Mouse (Mus musculus) activated CD4-positive, CD25-positive, alpha-beta regulatory T cell, adult 4 months (primary cell): ENCODE measurements around the gene Trim72. TPM values are rescaled to one million over a fixed set of nuclear protein-coding genes. Genes with fewer than 3 reads are reported as not detected.
"Not testable (repeated sequence)": the region's sequence is repeated elsewhere in the genome, so short reads cannot be mapped to it uniquely, and the experiment has no call there.

Experiments
- ATAC-seq: one replicate; pipeline ENCODE4 v1.8.0; 2017
- polyA plus RNA-seq, 2 experiments: library from polyadenylated mRNA; unstranded; fragments of 100-300 nt; shearing (Covaris generic); gene quantifications; one replicate each; pipeline ENCODE4 v1.2.1; 2017

The Trim72 gene
- polyA plus RNA-seq, 2 experiments from 2014 or later = 0.36 TPM; not detected in 1

DNA sequence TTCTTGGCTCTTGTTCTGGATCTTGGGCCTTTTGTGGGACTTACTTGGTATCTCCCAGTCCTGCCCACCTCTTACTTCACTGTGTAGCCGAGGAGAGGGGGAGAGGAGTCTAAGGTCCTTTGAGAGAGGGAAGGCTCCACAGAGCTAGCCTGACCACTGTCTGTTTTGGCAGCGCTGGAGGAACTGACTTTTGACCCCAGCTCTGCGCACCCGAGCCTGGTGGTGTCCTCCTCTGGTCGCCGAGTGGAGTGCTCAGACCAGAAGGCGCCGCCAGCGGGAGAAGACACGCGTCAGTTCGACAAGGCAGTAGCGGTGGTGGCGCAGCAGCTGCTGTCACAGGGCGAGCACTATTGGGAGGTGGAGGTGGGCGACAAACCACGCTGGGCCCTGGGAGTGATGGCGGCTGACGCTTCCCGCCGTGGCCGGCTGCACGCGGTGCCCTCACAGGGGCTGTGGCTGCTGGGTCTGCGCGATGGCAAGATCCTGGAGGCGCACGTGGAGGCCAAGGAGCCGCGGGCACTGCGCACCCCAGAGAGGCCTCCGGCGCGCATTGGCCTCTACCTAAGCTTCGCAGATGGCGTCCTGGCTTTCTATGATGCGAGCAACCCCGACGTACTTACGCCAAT, 6.1 kb downstream of the Trim72 start:
- no peak for ATAC-seq

DNA sequence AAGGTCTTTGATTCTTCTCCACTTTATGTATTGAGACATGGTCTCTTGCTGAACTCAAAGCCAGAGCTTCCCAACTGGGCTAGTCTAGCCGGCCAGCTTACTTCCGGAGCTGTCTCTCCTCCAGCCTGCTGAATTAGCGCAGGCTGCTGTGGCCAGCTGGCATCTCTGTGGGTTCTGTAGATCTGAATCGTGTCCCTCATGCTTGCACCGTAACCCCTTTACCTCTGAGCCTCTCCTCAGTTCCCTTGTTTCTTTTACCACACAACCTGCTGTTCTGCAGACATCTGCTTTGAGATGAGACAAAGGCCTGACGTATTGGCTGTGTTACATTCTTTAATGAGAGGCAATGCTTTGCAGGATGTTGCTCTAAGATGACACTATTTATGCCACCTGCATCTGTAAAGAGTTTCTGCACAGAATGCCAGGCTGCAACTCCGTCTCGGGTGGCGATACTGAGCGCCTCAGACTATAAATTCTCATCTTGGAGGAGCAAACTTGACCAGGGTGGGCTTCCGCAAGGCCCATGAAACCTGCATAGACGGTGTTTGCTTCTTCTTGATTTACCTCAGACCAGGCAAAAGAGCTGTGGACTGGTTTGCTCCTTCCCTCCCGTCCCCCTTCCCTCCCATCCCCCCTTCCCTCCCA, 8.5 kb downstream of the Trim72 start:
- ATAC-seq = no peak

DNA sequence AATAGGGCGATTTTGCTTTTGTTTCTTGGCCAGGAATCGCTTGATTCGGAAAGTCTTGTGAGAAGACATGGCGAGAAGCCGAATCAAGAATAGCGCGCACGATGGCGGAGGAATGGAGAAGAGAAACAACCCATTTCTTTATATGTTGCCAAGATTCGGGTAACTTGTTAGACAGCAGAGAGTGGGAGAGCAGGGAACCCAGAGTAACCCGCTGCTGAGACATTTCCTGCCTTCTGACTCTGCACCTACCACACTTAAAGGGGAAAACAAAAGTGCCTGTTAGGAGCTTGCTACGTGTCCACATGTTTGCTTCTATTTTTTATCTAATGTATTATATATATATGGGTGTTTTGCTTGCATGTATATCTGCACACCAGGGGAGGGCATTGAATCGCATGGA, 9.4 kb downstream of the Trim72 start:
- ATAC-seq = no peak

DNA sequence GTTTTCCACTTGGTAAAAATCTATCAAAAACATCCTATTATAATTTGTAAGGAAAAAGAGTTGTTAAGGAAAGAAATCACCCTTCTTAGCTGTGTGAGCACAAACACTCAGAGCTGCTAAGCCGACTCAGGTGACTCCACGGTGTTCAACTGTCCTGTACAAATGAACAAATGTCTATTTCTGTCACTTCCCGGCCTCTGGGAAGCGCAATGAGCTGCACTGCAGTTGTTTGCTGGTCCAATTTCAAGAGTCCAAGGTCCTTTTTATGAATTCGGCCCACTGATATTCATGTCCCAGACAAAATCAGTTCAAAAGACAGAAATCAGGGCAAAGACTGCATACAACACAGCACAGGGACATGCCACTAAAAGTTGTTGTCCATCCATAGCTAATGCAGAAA, 12.4 kb downstream of the Trim72 start:
- ATAC-seq = not testable (repeated sequence)

DNA sequence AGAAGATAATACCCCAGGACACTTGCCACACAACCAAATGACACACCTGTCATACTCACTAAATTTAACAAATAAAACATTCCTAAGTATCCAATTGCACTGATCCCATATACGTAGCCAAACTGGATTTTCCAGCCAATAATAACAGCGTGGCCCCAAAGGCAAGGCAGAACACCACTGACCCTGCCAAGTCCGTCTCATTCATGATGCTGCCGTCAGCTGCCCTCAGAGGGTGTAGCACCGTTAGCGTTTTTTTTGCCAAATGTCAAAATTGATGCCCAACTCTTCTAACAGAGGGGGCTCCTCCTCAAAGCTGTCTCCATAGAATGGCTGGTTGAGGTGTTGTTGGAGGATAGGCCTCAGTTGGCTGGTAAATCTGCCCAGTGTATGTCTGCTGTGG, 12.9 kb downstream of the Trim72 start:
- no peak for ATAC-seq

DNA sequence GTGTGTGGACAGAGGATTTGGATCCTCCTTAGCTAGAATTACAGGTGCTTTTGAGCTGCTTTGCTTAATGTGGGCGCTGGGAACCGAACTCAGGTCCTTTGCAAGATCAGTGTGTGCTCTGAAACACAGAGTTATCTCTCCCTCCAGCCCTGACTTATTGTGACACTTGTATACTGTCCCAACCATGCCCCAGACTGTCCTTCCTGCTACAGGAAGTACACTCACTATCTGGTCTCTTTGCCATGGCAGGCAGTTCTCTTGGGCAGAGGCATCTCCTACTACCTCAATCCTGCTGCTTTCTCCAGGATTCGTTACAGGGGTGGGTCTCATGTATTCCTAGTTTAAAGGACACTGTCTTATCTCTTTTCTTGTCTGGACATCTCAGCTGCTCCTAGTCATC, 14.5 kb downstream of the Trim72 start:
- no peak for ATAC-seq

DNA sequence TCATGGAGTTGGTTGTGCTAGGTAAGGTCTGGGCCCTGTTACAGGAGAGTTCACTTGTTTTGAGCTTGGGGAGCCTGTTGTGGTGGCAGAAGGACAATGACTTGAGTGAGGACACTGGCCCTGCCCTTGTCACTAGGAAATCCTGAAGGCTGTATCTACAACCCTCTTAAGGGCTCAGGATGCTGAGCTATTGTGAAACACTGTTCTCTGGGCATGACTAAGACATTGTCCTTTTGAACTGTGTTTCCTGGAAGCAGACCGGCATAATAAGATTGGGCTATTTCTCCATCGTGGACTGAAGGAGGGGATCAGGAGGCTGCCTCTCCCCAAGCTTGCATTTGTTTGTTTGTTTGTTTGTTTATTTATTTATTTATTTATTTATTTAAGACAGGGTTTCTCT, 15.4 kb downstream of the Trim72 start:
- ATAC-seq = no peak

DNA sequence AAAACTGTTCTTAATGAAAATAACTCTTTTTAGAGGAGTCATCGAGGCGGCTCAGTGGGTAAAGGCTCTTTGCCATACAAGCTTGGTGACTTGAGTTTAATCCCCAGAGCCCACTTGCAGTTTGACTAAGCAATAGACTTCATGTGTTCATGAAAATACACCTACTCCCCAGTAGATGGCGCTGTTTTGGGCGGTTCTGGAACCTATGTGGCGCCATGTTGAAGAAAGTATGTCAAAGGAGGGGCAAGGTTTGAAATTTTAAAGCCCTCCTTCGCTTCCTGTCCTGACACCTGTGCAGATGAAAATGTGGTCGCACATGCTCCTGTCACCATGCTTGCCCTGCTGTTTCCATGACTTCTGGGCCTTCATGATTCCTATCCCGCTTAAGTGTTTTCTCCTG, 19.2 kb downstream of the Trim72 start:
- ATAC-seq = no peak

DNA sequence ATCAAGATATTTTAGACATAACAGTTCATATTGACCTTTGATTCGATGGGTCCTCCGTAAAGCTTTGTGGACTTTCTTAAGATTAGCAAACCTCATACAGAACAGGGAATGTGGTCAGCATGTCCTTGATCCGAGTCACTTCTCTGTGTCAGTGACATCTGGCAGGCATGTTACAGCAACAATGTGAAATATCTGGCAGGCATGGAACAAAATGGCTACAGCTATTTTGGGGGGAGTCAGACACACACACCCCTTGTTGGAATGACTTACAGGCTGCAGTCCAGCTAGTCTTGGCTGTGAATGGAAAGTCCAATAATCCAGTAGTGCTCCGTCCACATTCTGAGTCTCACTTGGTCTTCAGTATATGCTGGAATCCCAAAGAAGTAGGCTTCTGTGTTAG, 19.8 kb downstream of the Trim72 start:
- no peak for ATAC-seq

DNA sequence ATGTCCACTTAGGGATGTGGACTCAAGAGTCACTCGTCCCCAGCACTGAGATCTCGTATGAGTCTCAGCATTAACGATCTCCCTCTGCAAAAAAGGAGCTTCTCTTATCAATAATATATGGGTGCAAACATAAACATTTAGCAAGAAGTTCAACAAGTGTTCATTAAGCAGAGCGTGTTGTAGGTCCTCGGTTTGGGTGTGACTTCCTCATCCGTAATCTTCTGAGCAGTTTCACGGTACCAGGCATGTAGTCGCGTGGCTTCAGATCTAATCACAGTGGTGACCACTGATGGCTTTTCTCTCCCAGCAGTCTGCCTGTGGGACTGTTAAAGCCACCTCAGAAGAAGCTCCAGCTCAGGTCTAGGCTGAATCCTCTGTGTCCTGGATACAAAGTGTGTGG, 20.6 kb downstream of the Trim72 start:
- no peak for ATAC-seq

DNA sequence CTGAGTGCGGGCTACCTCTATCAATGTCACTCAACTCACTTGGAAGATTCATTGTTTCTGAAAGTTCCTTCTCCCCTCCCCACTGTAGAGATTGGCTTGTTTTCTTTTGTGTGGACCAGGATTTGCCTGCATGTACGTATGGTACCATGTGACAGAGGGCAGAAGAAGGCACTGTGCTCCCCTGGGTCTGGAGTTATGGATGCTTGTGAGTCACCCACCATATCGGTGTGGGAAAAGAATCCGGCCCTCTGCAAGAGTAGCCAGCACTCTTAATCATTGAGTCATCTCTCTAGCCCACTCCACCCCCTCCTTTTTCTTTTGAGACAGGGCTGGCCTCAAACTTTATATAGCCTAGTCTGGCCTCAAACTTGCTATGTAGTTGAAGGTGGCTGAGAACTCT, 21.2 kb downstream of the Trim72 start:
- no peak for ATAC-seq

DNA sequence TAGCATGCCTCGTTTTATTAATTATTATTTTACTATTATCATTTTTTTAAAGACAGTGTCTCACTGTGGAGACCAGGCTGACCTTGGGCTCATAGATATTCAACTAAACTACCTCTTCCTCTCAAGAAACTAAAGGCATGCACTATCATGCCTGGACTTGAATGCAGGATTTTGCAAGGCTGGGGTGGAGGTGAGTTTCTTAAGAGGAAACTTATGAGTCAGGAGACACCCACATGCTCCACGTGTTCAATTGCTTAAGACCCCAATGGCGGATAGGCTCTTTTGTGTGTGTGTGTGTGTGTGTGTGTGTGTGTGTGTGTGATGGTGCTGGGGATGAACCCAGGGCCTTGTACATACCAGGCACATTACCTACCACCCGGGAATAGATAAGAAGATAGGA, 21.6 kb downstream of the Trim72 start:
- ATAC-seq = no peak

DNA sequence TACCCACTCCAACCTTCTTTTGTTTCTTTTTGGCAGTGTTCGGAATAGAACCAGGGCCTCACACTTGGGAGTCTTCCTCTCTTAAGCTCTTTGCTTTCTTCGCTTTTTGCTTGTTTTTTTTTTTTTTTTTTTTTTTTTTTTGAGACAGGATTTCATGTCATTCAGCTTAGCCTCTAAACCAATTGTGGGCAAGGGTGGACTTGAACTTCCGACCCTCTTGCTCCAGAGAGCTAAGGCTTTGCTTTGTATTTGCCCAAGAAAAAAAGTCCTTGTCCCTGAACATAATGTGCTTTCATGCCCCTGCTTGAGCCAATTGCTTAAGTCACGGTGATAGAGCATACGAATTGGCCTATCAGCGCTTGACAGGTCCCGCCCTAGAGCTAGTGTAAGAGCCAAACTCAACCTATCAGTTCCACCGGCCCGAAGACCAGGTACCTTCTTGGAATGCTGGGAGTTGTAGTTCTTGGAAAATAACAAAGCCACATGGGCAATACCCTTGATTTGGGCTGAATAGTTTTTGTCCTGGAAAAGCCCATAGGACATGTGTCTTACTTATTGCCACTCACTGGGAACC, 27.7 kb downstream of the Trim72 start:
- no peak for ATAC-seq

DNA sequence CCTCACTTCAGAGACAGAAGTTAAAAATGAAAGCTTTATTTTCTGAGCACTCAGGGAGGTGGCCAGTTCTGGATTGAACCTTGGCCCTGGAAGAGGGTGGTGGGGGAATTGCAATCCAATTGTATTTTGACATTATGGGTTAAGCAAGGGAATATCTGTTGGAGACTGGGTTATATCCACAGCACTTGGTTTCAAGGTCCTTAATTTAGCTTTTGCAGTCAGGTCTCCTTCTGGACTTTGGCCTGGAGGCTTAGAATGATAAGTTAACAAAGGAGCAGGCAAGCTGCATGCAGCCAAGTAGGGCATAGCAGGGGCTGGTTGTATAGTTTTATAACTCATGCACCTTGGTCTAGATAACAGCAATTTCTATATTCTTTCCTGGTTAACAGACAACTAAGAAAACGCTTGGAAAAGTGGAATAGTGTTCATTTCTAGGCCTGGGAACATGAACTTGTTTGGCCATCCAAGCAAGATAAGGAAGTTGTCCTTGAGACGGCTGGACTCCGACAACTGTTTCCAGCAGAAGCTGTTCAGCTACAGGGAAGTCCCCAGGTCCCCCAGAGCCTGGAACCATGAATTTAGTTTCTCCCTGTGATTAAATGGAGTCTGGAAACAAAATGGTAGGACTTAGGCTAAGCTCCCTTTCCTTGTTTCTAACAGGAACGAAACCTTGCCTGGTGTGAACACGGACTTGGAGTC, 28.7 kb downstream of the Trim72 start:
- no peak for ATAC-seq

DNA sequence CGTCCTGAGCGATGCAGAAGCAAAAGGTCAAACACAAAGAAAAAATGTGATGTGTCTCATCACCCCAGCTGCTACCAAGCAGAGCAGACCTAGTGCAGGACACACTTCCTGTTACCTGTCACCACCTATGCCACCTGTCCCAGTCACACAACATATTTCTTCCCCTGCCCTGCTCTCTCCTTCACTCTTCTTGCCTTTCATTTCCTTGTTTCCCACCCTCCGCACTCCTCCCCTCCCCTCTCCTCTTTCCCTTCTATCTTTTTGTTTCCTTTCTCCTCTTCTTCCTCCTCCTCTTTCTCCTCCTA, 29.2 kb downstream of the Trim72 start:
- ATAC-seq = no peak

DNA sequence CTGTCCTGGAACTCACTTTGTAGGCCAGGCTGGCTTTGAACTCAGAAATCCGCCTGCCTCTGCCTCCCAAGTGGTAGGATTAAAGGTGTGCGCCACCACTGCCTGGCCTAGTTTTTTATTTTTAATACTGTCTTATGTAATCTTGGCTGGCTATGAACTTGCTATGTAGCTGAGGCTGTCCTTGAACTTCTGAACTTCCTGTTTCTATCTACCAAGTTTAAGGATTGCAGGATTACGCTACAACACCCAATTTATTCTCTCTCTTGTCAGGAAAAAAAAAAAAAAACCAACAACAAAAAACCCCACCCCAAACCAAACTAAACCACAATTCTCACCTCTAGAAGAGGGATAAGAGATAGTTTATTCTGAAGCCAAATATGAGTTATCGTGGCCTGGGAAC, 29.9 kb downstream of the Trim72 start:
- ATAC-seq = no peak

DNA sequence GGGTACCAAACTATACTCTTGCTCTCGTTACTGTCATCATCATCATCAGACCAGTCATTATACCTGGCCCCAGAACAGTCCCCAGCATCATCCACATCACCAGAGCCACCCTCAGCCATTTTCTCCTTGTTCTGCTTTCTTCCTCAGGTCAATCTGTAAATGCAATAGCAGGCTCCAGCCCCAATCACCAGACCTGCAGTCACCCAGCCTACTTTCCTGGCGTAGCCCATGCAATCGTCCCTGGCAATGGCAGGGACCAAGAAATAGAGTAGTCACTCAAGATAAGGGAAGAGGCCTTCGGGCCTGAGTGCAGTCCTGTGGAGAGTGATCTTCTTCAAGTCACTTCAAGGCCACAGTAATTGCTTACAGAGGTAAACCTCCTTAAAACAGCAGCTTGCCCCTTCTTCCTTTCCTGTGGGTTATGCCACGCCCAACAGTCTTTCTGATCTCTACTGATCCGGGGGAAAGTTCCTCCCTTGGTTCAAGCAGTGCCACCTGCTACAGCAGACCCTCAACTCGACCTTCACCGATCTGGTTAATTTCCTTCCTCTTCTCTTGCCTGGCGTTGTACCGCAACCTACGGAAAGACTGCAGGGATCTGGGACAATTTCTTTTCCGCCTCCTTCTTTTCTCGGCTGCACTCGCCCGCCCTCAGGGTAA, 38.5 kb downstream of the Trim72 start:
- not testable (repeated sequence) for ATAC-seq

DNA sequence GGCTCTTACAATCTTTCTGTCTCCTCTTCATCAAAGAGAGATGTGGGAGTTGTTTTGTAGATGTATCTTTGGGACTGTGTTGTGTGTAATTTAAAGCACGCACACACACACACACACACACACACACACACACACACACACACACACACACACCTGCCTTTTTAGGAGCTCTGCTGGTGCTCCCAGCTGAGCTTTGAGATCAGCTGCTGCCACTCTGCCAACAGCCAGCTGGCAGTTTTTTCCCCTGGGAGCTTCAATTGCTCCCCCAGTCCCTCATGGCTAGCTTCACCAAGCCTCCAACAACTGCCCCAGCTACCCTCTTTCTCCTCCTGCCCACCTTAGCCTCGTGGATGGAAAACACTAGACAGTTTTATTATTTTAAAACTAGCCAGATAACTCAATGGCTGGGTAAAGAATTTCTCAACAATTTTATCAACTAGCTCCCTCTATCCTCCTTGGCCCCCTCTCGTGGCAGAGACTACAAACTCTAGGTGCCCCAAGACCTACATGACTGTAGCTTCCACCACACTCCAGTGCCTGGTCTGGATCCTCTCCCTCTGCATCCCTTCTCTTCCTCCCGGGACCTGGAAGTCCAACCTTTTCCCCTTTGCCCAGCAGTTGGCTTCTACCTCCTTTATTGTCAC, 40.5 kb downstream of the Trim72 start:
- no peak for ATAC-seq

DNA sequence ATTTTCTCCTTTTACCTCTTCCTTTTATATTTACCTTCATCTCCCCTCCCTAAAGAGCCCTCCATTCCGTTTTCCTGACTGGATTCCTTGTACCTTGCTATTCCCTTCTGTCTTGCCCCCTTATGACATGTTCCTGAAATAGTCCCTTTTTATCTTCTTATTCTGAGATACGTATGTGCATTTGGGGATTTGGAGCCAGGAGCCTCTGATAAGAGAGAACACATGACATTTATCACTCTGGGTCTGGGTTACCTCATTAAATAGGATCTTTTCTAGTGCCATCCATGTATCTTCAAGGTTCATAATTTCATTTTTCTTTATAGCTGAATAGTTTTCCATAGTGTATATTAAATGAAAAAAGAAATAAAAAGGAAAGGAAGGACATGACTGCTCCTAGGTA, 41.9 kb downstream of the Trim72 start:
- no peak for ATAC-seq

DNA sequence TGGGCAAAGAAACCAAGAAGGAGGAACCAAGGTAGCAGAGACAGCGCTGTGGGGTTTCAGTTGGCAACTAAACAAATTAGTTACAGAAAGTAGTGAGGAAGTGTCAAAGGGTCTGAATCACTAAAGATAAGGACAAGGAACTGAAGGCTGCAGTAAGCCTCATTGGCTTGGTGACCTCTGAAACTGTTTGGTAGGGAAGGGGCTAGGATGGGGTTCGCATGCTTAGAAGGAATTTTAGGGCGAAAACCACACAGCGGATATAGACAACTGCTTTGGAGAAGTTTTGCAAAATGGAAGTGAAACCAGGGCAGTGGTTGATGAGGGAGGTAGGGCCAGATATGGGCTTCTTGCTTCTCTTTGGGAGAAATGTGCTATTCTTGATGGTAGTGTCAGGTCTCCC, 45.1 kb downstream of the Trim72 start:
- ATAC-seq = no peak

DNA sequence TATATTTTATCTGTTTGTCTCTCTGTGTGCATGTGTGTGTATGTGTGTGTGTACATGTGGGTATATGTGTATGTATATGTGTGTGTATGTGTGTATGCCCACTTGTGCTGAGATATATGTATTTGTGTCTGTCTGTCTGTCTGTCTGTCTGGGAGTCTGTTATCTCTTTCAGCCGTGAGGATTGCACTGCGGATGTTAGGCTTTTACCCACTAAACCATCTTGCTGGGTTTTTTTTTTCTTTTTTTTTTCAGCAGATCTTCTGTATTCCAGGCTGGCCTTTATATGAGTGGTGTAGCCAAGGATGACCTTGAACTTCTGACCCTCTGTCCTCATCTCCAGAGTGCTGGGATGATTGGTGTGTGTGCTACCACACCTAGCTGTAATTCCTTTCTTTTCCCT, 45.5 kb downstream of the Trim72 start:
- ATAC-seq = no peak

DNA sequence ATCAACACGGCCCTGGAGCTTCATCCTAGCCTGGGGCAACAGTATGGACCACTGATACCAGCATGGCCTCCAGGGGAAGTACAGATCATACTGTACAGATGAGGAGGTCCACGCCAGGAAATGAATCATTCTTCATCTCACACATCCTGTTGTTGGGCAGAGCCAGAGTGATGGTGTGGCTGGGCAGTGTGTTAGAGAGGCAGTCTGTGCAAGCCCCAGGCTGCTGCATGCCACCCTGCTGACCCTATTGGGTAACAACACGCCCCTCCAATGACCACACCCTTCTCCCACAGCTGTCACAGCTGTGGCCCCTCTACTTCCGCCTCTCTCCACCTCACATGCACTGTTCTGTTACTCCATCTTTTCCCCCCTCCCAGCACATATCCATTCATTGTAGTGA, 47.0 kb downstream of the Trim72 start:
- ATAC-seq = peak; percentile 93

DNA sequence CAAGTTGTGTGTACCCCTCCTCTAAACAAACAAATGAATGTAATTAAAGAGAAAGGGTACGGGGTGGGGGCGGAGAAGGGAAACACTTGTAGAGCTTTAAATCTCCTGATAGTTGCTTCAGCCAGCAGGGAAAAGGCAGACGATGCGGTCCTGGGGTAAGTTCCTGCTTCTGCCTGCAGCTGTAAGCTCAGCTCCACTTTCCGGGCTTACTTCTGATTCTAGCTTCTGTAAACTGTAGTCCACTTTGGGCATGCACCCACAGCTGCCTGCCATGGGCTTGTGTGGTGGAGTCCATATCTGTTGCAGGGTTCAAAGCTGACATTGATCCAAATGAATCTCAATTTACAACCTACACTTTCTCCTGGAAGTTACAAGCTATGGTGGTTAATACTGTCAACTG, 49.3 kb downstream of the Trim72 start:
- ATAC-seq = no peak
